Comparison of ENCODE assay signal across 20 mouse cellular contexts in genomic region chr19:16231584-16231983, GRCm38 (mm10).
"Had no signal": no experiment of that assay in that cellular context is flagged by ENCODE, and none has a peak within 500 bp of the region (broad histone marks: within the 10 kb centered on the region; RNA-seq: fewer than 3 reads in every experiment).

No protein-coding gene starts in this region.

- H3K4me1 ChIP-seq: heart, embryonic 15.5 days; limb, embryonic 10.5 days; limb, embryonic 12.5 days; liver, embryonic 13.5 days had no signal

- H3K27ac ChIP-seq: heart, embryonic 10.5 days; heart, embryonic 13.5 days; heart, embryonic 15.5 days; hindbrain, embryonic 13.5 days; hindbrain, embryonic 15.5 days; hindbrain, postnatal 0 days; kidney, embryonic 15.5 days; kidney, postnatal 0 days; limb, embryonic 10.5 days; limb, embryonic 12.5 days; liver, embryonic 13.5 days had no signal

- H3K27me3 ChIP-seq: heart, embryonic 13.5 days; heart, embryonic 15.5 days; hindbrain, embryonic 13.5 days; hindbrain, embryonic 15.5 days; kidney, embryonic 15.5 days; limb, embryonic 12.5 days; liver, embryonic 13.5 days had no signal

- DNase-seq: gastrocnemius, postnatal 14 days; gastrocnemius, postnatal 36 days; heart, postnatal 14 days; heart, postnatal 36 days; kidney, adult 11 months; layer of hippocampus, adult 9-11 months; layer of hippocampus, postnatal 36 days; liver; liver, embryonic 13.5 days had no signal

- H3K4me2 ChIP-seq: heart, embryonic 13.5 days; heart, embryonic 15.5 days; hindbrain, embryonic 13.5 days; hindbrain, embryonic 15.5 days; kidney, embryonic 15.5 days; limb, embryonic 12.5 days; liver, embryonic 11.5 days; liver, embryonic 13.5 days had no signal

- H3K9me3 ChIP-seq: heart, embryonic 10.5 days; heart, embryonic 13.5 days; heart, embryonic 15.5 days; hindbrain, embryonic 13.5 days; hindbrain, embryonic 15.5 days; kidney, embryonic 15.5 days; limb, embryonic 10.5 days; limb, embryonic 12.5 days; liver, embryonic 13.5 days had no signal

- H3K9ac ChIP-seq: heart, embryonic 13.5 days; heart, embryonic 15.5 days; hindbrain, embryonic 13.5 days; hindbrain, embryonic 15.5 days; kidney, embryonic 15.5 days; limb, embryonic 12.5 days; liver, embryonic 13.5 days had no signal

- H3K36me3 ChIP-seq: heart, embryonic 15.5 days; liver, embryonic 13.5 days had no signal

- H3K4me3 ChIP-seq: heart, embryonic 10.5 days; heart, embryonic 13.5 days; heart, embryonic 15.5 days; hindbrain, embryonic 13.5 days; hindbrain, embryonic 15.5 days; kidney, embryonic 15.5 days; limb, embryonic 10.5 days; limb, embryonic 12.5 days; liver, embryonic 13.5 days had no signal
